Mouse (Mus musculus): ENCODE measurements around the gene Myrf. TPM values are rescaled to one million over a fixed set of nuclear protein-coding genes. Genes with fewer than 3 reads are reported as not detected.

Gene Myrf
- polyA plus RNA-seq, 1 experiment, result 43.1 TPM

- 78% methylated on average over 11 of the region's 11 CpGs for WGBS
- Histone ChIP-seq H3K27me3 (ENCODE audit: control insufficient read depth, insufficient read depth, low read length) (no peaks in the 10 kb centered on the region), H3K27ac (ENCODE audit: insufficient read depth, low read length) (no peak overlapping the region), H3K4me3 (replicated peaks; ENCODE audit: insufficient read depth, low read depth, low read length) (no peak overlapping the region), H3K4me1 (ENCODE audit: control insufficient read depth, insufficient read depth, low read length) (no peaks in the 10 kb centered on the region)
- TF ChIP-seq POLR2A (IDR thresholded peaks at IDR 0.05; ENCODE audit: borderline replicate concordance, insufficient read depth, low read length) (no peak), CTCF (IDR thresholded peaks at IDR 0.05; ENCODE audit: borderline replicate concordance, insufficient read depth, low read depth, low read length) (no peak)
- DNase-seq, result no peak
These were observed 46.2 kb downstream of the Myrf start for GRCm38 (mm10) chr19:10194337-10194736.

DNA sequence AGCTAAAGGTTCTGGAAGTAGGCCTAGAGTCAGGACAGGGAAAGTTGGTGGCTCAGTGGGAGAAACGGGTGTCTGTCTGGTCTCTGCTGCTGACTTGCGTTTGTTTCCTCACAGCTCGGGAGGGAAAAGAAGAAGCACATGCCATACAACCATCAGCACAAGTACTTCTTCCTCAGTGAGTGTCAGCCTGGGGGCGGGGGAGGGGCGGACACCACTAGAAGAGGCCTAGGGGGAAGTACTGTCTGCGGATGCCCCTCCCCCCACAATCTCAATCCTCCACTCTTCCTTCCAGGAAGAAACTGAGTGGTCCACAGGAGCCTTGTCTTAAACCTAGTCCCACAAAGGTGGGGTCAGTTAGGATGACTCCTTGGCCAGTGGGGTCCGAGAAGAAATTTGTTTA lies 49.2 kb downstream of the Myrf start:
- WGBS, result 78% methylated on average over 7 of the region's 7 CpGs
- DNase-seq, result no peak
- H3K27me3 ChIP-seq (ENCODE audit: control insufficient read depth, insufficient read depth, low read length), result no peaks in the 10 kb centered on the region
- peaks cover 11% of the 10 kb centered on the region for H3K4me1 ChIP-seq (ENCODE audit: control insufficient read depth, insufficient read depth, low read length)
- H3K4me3 ChIP-seq (replicated peaks; ENCODE audit: insufficient read depth, low read depth, low read length), result no peak overlapping the region
- TF ChIP-seq POLR2A (IDR thresholded peaks at IDR 0.05; ENCODE audit: borderline replicate concordance, insufficient read depth, low read length), result no peak
- no peak for TF ChIP-seq CTCF (IDR thresholded peaks at IDR 0.05; ENCODE audit: borderline replicate concordance, insufficient read depth, low read depth, low read length)
- no peak overlapping the region for H3K27ac ChIP-seq (ENCODE audit: insufficient read depth, low read length)

GRCm38 (mm10) chr19:10190796-10191195 lies 49.8 kb downstream of the Myrf start:
- H3K27ac ChIP-seq (ENCODE audit: insufficient read depth, low read length), result no peak overlapping the region
- peak; percentile 57; the same call in 1 of the 2 replicates for TF ChIP-seq CTCF (IDR thresholded peaks at IDR 0.05; ENCODE audit: borderline replicate concordance, insufficient read depth, low read depth, low read length)
- no peak for TF ChIP-seq POLR2A (IDR thresholded peaks at IDR 0.05; ENCODE audit: borderline replicate concordance, insufficient read depth, low read length)
- WGBS, result 43% methylated on average over 2 of the region's 2 CpGs

GRCm38 (mm10) chr19:10189940-10190339 lies 50.6 kb downstream of the Myrf start:
- 79% methylated on average over 8 of the region's 8 CpGs for WGBS
- Histone ChIP-seq H3K4me3 (replicated peaks; ENCODE audit: insufficient read depth, low read depth, low read length) (no peak overlapping the region), H3K27me3 (ENCODE audit: control insufficient read depth, insufficient read depth, low read length) (no peaks in the 10 kb centered on the region), H3K27ac (ENCODE audit: insufficient read depth, low read length) (no peak overlapping the region), H3K4me1 (ENCODE audit: control insufficient read depth, insufficient read depth, low read length) (peaks cover 11% of the 10 kb centered on the region)
- no peak for DNase-seq
- TF ChIP-seq CTCF (IDR thresholded peaks at IDR 0.05; ENCODE audit: borderline replicate concordance, insufficient read depth, low read depth, low read length), result no peak
- no peak for TF ChIP-seq POLR2A (IDR thresholded peaks at IDR 0.05; ENCODE audit: borderline replicate concordance, insufficient read depth, low read length)

More at GRCm38 (mm10) chr19:10190796-10191195, 49.8 kb downstream of the Myrf start:
- Histone ChIP-seq H3K4me3 (replicated peaks; ENCODE audit: insufficient read depth, low read depth, low read length) (no peak overlapping the region), H3K27me3 (ENCODE audit: control insufficient read depth, insufficient read depth, low read length) (no peaks in the 10 kb centered on the region), H3K4me1 (ENCODE audit: control insufficient read depth, insufficient read depth, low read length) (peaks cover 11% of the 10 kb centered on the region)
- peak; percentile 42 to 53 for DNase-seq

- H3K27me3 ChIP-seq (ENCODE audit: control insufficient read depth, insufficient read depth, low read length), result no peaks in the 10 kb centered on the region
- 78% methylated on average over 6 of the region's 6 CpGs for WGBS
- peaks cover 13% of the 10 kb centered on the region for H3K4me1 ChIP-seq (ENCODE audit: control insufficient read depth, insufficient read depth, low read length)
These were observed 51.5 kb downstream of the Myrf start for GRCm38 (mm10) chr19:10189022-10189421.

DNA sequence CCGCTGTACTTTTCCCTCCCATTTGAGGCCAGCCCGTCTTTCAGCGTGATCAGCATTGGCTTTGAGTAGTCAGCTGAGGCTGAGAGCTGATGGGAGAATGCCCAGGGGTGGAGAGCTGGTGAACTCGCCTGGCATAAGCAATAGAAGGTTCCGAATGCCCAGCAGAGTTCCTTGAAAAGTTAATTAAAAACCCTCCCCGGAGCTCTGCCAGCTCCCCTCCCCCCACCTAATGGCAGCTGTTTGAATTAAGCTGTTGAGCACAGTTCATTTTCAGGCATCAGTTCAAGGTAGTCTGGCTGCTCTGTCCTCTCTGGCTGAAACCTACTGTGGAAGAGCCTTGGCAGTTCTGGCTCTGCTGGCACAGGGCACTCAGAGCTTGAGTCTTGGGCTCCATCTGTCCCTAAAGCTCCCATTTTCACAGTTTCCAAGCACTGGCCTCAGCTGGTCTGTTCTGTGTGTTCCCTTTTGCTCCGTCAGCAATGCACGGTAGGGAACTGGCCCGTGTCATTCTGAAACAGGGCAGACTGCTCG lies 52.2 kb downstream of the Myrf start:
- DNase-seq, result peak; percentile 75 to 88
- H3K27ac ChIP-seq (ENCODE audit: insufficient read depth, low read length), result 0 out of 2 replicates have a peak overlapping the region, but pooled peaks have one; percentile 8
- H3K27me3 ChIP-seq (ENCODE audit: control insufficient read depth, insufficient read depth, low read length), result no peaks in the 10 kb centered on the region
- 4% methylated on average over 10 of the region's 10 CpGs for WGBS
- peaks cover 15% of the 10 kb centered on the region for H3K4me1 ChIP-seq (ENCODE audit: control insufficient read depth, insufficient read depth, low read length)
- no peak overlapping the region for H3K4me3 ChIP-seq (replicated peaks; ENCODE audit: insufficient read depth, low read depth, low read length)
- TF ChIP-seq POLR2A (IDR thresholded peaks at IDR 0.05; ENCODE audit: borderline replicate concordance, insufficient read depth, low read length), result no peak
- no peak for TF ChIP-seq CTCF (IDR thresholded peaks at IDR 0.05; ENCODE audit: borderline replicate concordance, insufficient read depth, low read depth, low read length)

More at GRCm38 (mm10) chr19:10189022-10189421, 51.5 kb downstream of the Myrf start:
- no peak overlapping the region for H3K27ac ChIP-seq (ENCODE audit: insufficient read depth, low read length)
- H3K4me3 ChIP-seq (replicated peaks; ENCODE audit: insufficient read depth, low read depth, low read length), result no peak overlapping the region
- no peak for TF ChIP-seq POLR2A (IDR thresholded peaks at IDR 0.05; ENCODE audit: borderline replicate concordance, insufficient read depth, low read length)
- TF ChIP-seq CTCF (IDR thresholded peaks at IDR 0.05; ENCODE audit: borderline replicate concordance, insufficient read depth, low read depth, low read length), result no peak
- DNase-seq, result no peak

DNA sequence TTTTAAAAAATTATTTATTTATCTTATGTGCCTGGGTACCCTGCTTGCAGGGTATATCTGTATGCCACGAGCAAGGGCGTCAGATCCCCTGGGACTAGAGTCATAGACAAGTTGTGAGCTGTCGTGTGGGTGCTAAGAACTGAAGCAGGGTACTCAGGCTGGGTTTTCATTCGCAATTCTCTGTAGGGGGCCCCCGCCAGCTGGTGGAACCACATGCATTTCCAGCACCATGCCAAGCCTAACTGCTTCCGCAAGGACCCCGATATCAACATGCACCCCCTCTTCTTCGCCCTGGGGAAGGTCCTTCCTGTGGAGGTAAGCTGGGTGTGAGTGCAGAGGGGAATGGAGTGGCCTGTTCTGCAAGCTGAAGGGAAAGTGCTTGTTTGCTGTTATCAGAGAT lies 54.0 kb downstream of the Myrf start:
- no peaks in the 10 kb centered on the region for H3K27me3 ChIP-seq (ENCODE audit: control insufficient read depth, insufficient read depth, low read length)
- no peak for DNase-seq
- H3K4me3 ChIP-seq (replicated peaks; ENCODE audit: insufficient read depth, low read depth, low read length), result no peak overlapping the region
- 71% methylated on average over 8 of the region's 8 CpGs for WGBS
- no peak overlapping the region for H3K27ac ChIP-seq (ENCODE audit: insufficient read depth, low read length)
- TF ChIP-seq CTCF (IDR thresholded peaks at IDR 0.05; ENCODE audit: borderline replicate concordance, insufficient read depth, low read depth, low read length) (no peak), POLR2A (IDR thresholded peaks at IDR 0.05; ENCODE audit: borderline replicate concordance, insufficient read depth, low read length) (no peak)
- peaks cover 15% of the 10 kb centered on the region for H3K4me1 ChIP-seq (ENCODE audit: control insufficient read depth, insufficient read depth, low read length)

GRCm38 (mm10) chr19:10185876-10186275 lies 54.7 kb downstream of the Myrf start:
- Histone ChIP-seq H3K4me1 (ENCODE audit: control insufficient read depth, insufficient read depth, low read length) (peaks cover 15% of the 10 kb centered on the region), H3K27ac (ENCODE audit: insufficient read depth, low read length) (no peak overlapping the region), H3K4me3 (replicated peaks; ENCODE audit: insufficient read depth, low read depth, low read length) (no peak overlapping the region), H3K27me3 (ENCODE audit: control insufficient read depth, insufficient read depth, low read length) (no peaks in the 10 kb centered on the region)
- no peak for DNase-seq
- TF ChIP-seq POLR2A (IDR thresholded peaks at IDR 0.05; ENCODE audit: borderline replicate concordance, insufficient read depth, low read length), result no peak
- WGBS, result 79% methylated on average over 3 of the region's 3 CpGs

All from cerebellum, adult 2 months (tissue).